Mouse (Mus musculus) thymus, postnatal 4 days (tissue): Measurements from ENCODE around the gene G530012D18Rik.
"Not testable (repeated sequence)": the region's sequence is repeated elsewhere in the genome, so short reads cannot be mapped to it uniquely, and the experiment has no call there.

Experiments used
- DNase-seq: peaks from one replicate; pipeline ENCODE4 v3.0.0; 2021

G530012D18Rik gene

GRCm38 (mm10) chr1:85617161-85617560 is 41.7 kb downstream of the G530012D18Rik start:
- DNase-seq: not testable (repeated sequence)

DNA sequence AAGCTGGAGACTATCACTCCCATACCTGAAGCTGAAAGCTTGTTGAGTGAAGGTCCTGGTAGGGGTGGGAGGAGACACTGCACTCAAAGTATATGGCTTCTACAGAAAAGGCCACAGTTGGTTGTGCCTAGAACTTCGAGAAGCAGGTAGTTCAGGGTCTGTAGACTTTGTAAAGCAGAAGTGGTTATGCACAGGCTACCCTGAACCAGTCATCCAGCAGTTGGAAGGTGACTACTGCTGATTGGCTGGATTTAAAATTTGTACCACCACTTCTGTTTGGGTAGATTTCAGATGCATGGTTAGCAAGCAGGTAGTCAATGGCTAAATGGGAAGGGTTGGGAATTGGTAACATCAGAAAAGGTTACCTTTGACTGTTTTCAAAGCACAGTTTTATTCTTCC is 43.2 kb downstream of the G530012D18Rik start:
- not testable (repeated sequence) for DNase-seq
